Mouse (Mus musculus): ENCODE results near the gene Bicra. TPM values are rescaled to one million over a fixed set of nuclear protein-coding genes. Genes with fewer than 3 reads are reported as not detected.
A peak's percentile ranks its signal among the peaks of the same experiment; 100 is the strongest.

Gene Bicra
- polyA plus RNA-seq, 1 experiment from 2014 or later, result 9.6 TPM

DNA sequence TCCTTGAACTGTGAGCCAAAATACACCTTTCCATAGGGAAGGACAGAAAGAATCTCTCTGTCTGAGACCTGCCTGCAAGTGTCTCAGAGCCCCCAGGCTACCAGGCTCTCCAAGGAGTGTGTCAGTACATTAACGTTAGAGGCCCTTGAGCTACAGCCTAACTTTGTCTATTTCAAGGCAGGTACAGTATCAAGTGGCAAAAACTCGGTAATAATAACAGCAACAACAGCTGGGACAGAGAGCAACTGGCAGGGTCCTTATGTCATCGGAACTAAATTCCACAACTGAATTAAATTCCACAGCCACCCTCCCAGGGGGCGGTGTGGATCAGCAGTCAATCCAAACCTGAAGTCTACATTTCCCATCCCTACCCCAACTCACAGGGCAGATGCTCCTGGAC is 16.6 kb downstream of the Bicra start:
- Histone ChIP-seq H3K4me3 (ENCODE audit: low read depth, low read length) (no peak overlapping the region), H3K27me3 (ENCODE audit: insufficient read depth, low read length) (no peaks in the 10 kb centered on the region), H3K27ac (ENCODE audit: low read depth) (no peak overlapping the region), H3K4me2 (no peak overlapping the region), H3K4me1 (ENCODE audit: insufficient read depth) (no peaks in the 10 kb centered on the region), H3K36me3 (ENCODE audit: insufficient read depth) (peaks cover 14% of the 10 kb centered on the region; the same call in 1 of the 2 replicates), H3K9me3 (ENCODE audit: low read depth, low read length) (no peaks in the 10 kb centered on the region), H3K9ac (no peak overlapping the region)
- DNase-seq (no peak), ATAC-seq (ENCODE audit: insufficient read depth) (no peak)
- 88% methylated on average over 4 of the region's 4 CpGs for WGBS
- no peak for TF ChIP-seq CTCF (IDR thresholded peaks at IDR 0.05; ENCODE audit: low read depth)

DNA sequence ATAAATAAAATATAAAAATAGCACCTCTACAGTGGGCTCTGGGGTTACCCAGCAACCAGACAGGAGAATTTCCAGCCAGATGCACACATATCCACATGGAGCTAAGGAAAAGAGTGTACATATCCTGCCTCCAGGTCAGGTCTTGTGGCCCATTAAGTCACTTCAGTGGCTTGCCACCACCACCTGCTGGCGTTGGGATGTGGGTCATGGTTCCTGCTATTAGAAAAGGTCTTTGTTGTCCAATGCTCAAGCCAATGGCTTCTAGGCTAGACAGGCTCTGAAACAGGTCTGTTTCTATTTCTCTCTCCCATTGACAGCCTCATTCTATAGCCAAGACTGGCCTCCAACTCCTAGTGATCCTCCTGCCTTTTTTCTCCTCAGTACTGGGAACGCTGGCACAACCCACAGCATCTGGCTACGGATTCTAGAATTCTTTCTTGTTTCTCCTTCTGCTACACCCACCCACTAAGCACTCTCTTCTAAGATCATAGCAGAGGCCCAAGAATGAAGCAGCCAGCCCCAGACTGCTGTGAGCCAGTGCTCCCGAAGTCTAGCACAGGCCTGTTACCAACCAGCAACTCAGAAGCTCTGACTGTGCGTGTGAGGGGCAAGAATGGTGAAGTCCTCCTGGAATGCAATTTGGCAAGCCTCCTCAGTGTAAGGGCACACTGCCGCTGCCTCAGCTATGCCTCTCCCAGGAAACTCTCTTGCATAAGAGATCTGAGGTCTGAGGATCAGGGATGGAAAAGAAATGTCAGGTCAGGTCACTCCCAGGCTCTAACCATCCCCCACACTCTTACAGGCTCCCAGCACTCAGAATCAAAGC is 19.4 kb downstream of the Bicra start:
- Histone ChIP-seq H3K4me3 (ENCODE audit: low read depth, low read length) (no peak overlapping the region), H3K36me3 (ENCODE audit: insufficient read depth) (peaks cover 14% of the 10 kb centered on the region; the same call in 1 of the 2 replicates), H3K27me3 (ENCODE audit: insufficient read depth, low read length) (no peaks in the 10 kb centered on the region), H3K9me3 (ENCODE audit: low read depth, low read length) (no peaks in the 10 kb centered on the region), H3K4me2 (no peak overlapping the region), H3K4me1 (ENCODE audit: insufficient read depth) (no peaks in the 10 kb centered on the region), H3K9ac (no peak overlapping the region), H3K27ac (ENCODE audit: low read depth) (no peak overlapping the region)
- WGBS, result 78% methylated on average over 6 of the region's 6 CpGs
- no peak for TF ChIP-seq CTCF (IDR thresholded peaks at IDR 0.05; ENCODE audit: low read depth)
- DNase-seq (no peak), ATAC-seq (ENCODE audit: insufficient read depth) (no peak)

DNA sequence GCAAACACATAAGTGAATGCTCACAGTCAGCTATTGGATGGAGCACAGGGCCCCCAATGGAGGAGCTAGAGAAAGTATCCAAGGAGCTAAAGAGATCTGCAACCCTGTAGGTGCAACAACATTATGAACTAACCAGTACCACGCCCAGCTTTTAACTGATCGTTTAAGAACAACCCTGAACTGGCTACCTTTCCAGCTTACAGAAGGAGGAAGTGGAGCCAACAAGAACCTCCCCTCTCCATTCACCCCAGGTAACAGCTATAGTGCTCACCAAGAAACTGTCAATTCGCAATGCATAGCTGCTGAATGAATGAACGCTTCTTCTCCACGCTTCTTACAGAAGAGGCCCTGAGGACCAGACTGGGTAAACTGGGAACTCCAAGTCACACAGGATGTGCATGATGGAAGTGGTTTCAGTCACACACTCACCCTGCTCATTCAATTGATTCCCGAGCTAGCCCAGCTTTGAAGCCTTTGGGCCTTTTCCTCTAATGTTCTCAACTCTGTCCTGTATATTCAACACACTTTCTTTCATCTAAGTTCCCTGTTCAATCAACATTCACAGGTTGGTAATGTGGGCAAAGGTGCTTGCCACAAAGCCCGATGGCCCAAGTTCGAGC is 23.0 kb downstream of the Bicra start:
- no peak overlapping the region for H3K27ac ChIP-seq (ENCODE audit: low read depth)
- H3K9me3 ChIP-seq (ENCODE audit: low read depth, low read length), result no peaks in the 10 kb centered on the region
- TF ChIP-seq CTCF (IDR thresholded peaks at IDR 0.05; ENCODE audit: low read depth), result no peak
- no peak overlapping the region for H3K9ac ChIP-seq
- no peaks in the 10 kb centered on the region for H3K27me3 ChIP-seq (ENCODE audit: insufficient read depth, low read length)
- no peak for ATAC-seq (ENCODE audit: insufficient read depth)
- no peak overlapping the region for H3K4me3 ChIP-seq (ENCODE audit: low read depth, low read length)
- no peak overlapping the region for H3K4me2 ChIP-seq
- 0 out of 2 replicates have a peak, but pooled peaks cover 9% of the 10 kb centered on the region for H3K36me3 ChIP-seq (ENCODE audit: insufficient read depth)
- H3K4me1 ChIP-seq (ENCODE audit: insufficient read depth), result no peaks in the 10 kb centered on the region
- no peak for DNase-seq
- WGBS, result 90% methylated on average over 8 of the region's 8 CpGs

DNA sequence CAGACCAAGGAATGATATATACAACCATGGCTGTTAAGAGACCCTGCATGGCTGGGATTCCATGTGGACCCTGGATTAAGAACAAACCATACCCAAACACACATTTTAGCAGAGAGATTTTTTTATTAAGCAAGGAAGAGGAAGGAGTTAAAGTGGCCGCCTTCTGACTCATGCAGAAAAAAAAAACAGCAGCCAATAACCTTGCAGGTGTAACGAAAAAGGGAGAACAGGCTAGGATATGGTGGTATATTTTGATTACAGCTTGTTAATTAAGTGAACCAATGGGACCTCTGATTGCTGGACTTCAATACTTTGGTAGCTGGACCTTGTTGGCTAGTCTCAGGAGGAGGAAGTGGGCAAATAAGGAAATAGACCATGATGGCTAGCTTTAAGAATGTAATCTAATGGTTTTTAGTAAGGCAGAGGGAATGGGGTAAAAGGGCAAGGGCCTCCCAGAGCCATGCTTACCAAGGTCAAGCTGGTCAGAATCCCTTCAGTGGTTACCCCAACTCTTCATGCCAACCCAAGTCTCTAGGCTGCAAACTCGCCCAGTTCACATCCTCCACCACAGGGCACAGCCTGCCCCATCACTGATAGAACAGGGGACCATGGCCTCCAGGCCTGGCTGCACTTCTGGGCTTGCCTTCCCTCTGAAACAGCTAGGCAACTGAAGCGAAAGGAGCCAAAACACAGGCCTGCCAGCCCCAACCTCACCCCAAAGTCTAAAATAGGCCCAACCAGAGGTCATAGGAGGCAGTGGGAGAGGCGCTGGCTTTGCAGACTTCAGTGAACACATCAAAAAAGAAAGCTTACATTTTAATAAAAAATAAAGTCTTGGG is 28.2 kb downstream of the Bicra start:
- H3K4me2 ChIP-seq, result no peak overlapping the region
- H3K9ac ChIP-seq, result no peak overlapping the region
- no peaks in the 10 kb centered on the region for H3K4me1 ChIP-seq (ENCODE audit: insufficient read depth)
- no peaks in the 10 kb centered on the region for H3K27me3 ChIP-seq (ENCODE audit: insufficient read depth, low read length)
- H3K4me3 ChIP-seq (ENCODE audit: low read depth, low read length), result no peak overlapping the region
- H3K27ac ChIP-seq (ENCODE audit: low read depth), result no peak overlapping the region; the same call in 1 of the 2 replicates
- H3K9me3 ChIP-seq (ENCODE audit: low read depth, low read length), result no peaks in the 10 kb centered on the region
- no peaks in the 10 kb centered on the region for H3K36me3 ChIP-seq (ENCODE audit: insufficient read depth)
- TF ChIP-seq CTCF (IDR thresholded peaks at IDR 0.05; ENCODE audit: low read depth), result no peak
- DNase-seq (no peak), ATAC-seq (ENCODE audit: insufficient read depth) (no peak)
- WGBS, result 80% methylated on average over 5 of the region's 5 CpGs

DNA sequence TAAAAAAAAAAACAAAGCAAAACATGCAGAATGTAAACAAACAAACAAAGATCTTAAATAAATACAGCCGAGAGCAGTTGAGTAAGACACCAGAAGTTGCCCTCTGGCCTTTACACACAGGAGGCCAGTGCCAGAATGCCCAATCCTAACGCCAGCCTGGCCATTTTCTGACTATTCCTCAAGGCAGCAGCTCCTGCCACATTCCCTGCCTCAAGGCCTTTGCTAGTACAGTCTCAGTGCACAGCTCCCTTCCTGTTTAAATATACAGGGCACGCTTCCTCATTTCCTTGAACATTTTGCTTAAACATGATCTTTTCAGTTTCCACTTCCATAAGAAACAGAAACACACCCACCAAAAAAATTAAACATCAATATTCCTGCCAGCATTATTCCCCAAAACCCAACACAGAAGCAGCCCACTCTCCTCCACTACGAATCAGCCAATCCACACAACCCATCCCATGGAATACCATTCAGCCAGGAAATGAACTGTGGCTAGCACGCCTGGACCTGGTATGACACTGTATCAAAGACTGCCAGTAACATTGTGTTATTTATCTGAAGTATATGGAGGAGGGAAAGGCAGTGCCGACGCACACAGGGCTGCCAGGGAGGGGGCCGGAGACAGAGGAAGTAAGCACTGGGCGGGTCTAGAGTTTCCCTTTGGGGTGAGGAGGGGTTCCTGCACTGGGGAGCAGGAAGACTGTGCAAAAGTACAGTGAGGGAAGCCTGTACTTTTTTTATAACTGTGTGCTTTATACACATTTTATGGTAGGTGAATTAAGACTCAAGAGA is 29.5 kb downstream of the Bicra start:
- Histone ChIP-seq H3K27me3 (ENCODE audit: insufficient read depth, low read length) (no peaks in the 10 kb centered on the region), H3K27ac (ENCODE audit: low read depth) (peak overlapping the region; percentile 54; the same call in 1 of the 2 replicates), H3K4me3 (ENCODE audit: low read depth, low read length) (no peak overlapping the region), H3K4me2 (peak overlapping the region; percentile 20; the same call in 1 of the 2 replicates), H3K9me3 (ENCODE audit: low read depth, low read length) (no peaks in the 10 kb centered on the region), H3K4me1 (ENCODE audit: insufficient read depth) (no peaks in the 10 kb centered on the region), H3K9ac (no peak overlapping the region), H3K36me3 (ENCODE audit: insufficient read depth) (no peaks in the 10 kb centered on the region; the same call in 1 of the 2 replicates)
- ATAC-seq (ENCODE audit: insufficient read depth) (peak; percentile 60; the same call in 1 of the 2 replicates), DNase-seq (peak; percentile 47)
- TF ChIP-seq CTCF (IDR thresholded peaks at IDR 0.05; ENCODE audit: low read depth), result no peak
- 69% methylated on average over 9 of the region's 9 CpGs for WGBS

DNA sequence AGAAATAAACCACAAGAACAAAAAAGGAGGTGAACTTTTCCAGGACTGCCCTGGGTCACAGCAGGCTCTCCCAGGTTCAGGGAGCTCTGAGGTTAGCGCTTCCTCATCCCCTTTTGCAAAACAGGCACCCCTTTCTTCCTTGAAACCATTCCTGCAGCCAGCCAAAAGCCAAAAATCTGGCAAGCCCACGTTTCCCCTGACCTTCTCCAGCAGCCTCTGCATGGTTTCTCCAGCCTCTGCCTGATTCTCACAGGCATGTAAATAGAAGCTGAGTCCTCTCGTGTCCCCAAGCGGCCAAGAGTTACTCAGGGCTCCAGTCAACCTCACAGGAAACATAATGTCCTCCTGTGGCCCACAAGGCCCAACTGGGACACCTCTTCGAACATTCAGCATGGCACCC is 32.3 kb downstream of the Bicra start:
- H3K4me2 ChIP-seq, result no peak overlapping the region
- 80% methylated on average over 5 of the region's 5 CpGs for WGBS
- no peak overlapping the region for H3K9ac ChIP-seq
- no peak overlapping the region for H3K27ac ChIP-seq (ENCODE audit: low read depth)
- H3K4me3 ChIP-seq (ENCODE audit: low read depth, low read length), result no peak overlapping the region
- ATAC-seq (ENCODE audit: insufficient read depth), result no peak
- no peaks in the 10 kb centered on the region for H3K27me3 ChIP-seq (ENCODE audit: insufficient read depth, low read length)
- no peak for TF ChIP-seq CTCF (IDR thresholded peaks at IDR 0.05; ENCODE audit: low read depth)
- H3K36me3 ChIP-seq (ENCODE audit: insufficient read depth), result peaks cover 5% of the 10 kb centered on the region; the same call in 1 of the 2 replicates
- no peaks in the 10 kb centered on the region for H3K4me1 ChIP-seq (ENCODE audit: insufficient read depth)
- no peaks in the 10 kb centered on the region for H3K9me3 ChIP-seq (ENCODE audit: low read depth, low read length)
- DNase-seq, result no peak
